Mouse (Mus musculus) urinary bladder, postnatal 14 days (tissue): ENCODE data around the gene Fbxl17.

ENCODE experiments used
- DNase-seq: peaks from one replicate; pipeline ENCODE4 v3.0.0; 2021; ENCODE audit warnings: low spot score

The Fbxl17 gene

GRCm38 (mm10) chr17:63212018-63212417, 287.8 kb downstream of the Fbxl17 start:
- no peak for DNase-seq

GRCm38 (mm10) chr17:63209151-63209550, 290.7 kb downstream of the Fbxl17 start:
- DNase-seq: no peak

- no peak for DNase-seq
Measured at GRCm38 (mm10) chr17:63208346-63208745, 291.5 kb downstream of the Fbxl17 start.

GRCm38 (mm10) chr17:63207714-63208113, 292.1 kb downstream of the Fbxl17 start:
- no peak for DNase-seq

GRCm38 (mm10) chr17:63205316-63205715, 294.5 kb downstream of the Fbxl17 start:
- no peak for DNase-seq

- no peak for DNase-seq
Measured at GRCm38 (mm10) chr17:63203582-63204190, 296.1 kb downstream of the Fbxl17 start.

GRCm38 (mm10) chr17:63198703-63199102, 301.1 kb downstream of the Fbxl17 start:
- DNase-seq: no peak

GRCm38 (mm10) chr17:63195496-63195895, 304.3 kb downstream of the Fbxl17 start:
- DNase-seq: no peak

GRCm38 (mm10) chr17:63193196-63193595, 306.6 kb downstream of the Fbxl17 start:
- no peak for DNase-seq

- no peak for DNase-seq
Measured at GRCm38 (mm10) chr17:63191345-63191744, 308.5 kb downstream of the Fbxl17 start.

- no peak for DNase-seq
Measured at GRCm38 (mm10) chr17:63189274-63189673, 310.5 kb downstream of the Fbxl17 start.

GRCm38 (mm10) chr17:63185531-63185930, 314.3 kb downstream of the Fbxl17 start:
- DNase-seq: no peak

GRCm38 (mm10) chr17:63184844-63185504, 314.8 kb downstream of the Fbxl17 start:
- no peak for DNase-seq

- no peak for DNase-seq
Measured at GRCm38 (mm10) chr17:63183431-63183830, 316.4 kb downstream of the Fbxl17 start.

- DNase-seq: no peak
Measured at GRCm38 (mm10) chr17:63181661-63182060, 318.2 kb downstream of the Fbxl17 start.

GRCm38 (mm10) chr17:63180042-63180441, 319.8 kb downstream of the Fbxl17 start:
- DNase-seq: no peak

GRCm38 (mm10) chr17:63178331-63178730, 321.5 kb downstream of the Fbxl17 start:
- no peak for DNase-seq

- DNase-seq: no peak
Measured at GRCm38 (mm10) chr17:63176411-63176810, 323.4 kb downstream of the Fbxl17 start.

- no peak for DNase-seq
Measured at GRCm38 (mm10) chr17:63172697-63173096, 327.1 kb downstream of the Fbxl17 start.

- no peak for DNase-seq
Measured at GRCm38 (mm10) chr17:63171890-63172491, 327.8 kb downstream of the Fbxl17 start.

GRCm38 (mm10) chr17:63171264-63171663, 328.6 kb downstream of the Fbxl17 start:
- DNase-seq: no peak

GRCm38 (mm10) chr17:63168019-63168788, 331.6 kb downstream of the Fbxl17 start:
- DNase-seq: no peak

- DNase-seq: no peak
Measured at GRCm38 (mm10) chr17:63167248-63167647, 332.6 kb downstream of the Fbxl17 start.
